Mouse (Mus musculus) bone marrow, adult 2 months (tissue): Measurements from ENCODE around the gene Pml.

Experiments used
- CTCF ChIP-seq: fragments of 200-500 bp; IDR thresholded peaks from 2 replicates; pipeline ENCODE4 v1.5.1; 2011; ENCODE audit warnings: low read length, control low read depth; ENCODE audit not compliant: control insufficient read depth, insufficient read depth
- POLR2A ChIP-seq: fragments of 200-500 bp; IDR thresholded peaks from 2 replicates; pipeline ENCODE4 v1.6.1; 2011; ENCODE audit warnings: low read depth, mild to moderate bottlenecking, control low read depth, low read length, borderline replicate concordance; ENCODE audit not compliant: control insufficient read depth

GRCm38 (mm10) chr9:58175745-58176487 lies 73.7 kb downstream of the Pml start:
- no peak for TF ChIP-seq CTCF
- TF ChIP-seq POLR2A = no peak
